Mouse (Mus musculus): ENCODE data around the gene Gm10491.

- TF ChIP-seq CTCF (IDR thresholded peaks at IDR 0.05; ENCODE audit: borderline replicate concordance, control insufficient read depth, extremely low read depth, insufficient read depth, low read length, poor library complexity) = no peak
- no peak for TF ChIP-seq POLR2A (IDR thresholded peaks at IDR 0.05; ENCODE audit: control insufficient read depth, extremely low read depth, insufficient read depth, low read length, poor library complexity)
Measured at GRCm38 (mm10) chrX:7878495-7878894, 29.1 kb downstream of the Gm10491 start.
